Mouse (Mus musculus) MEL (cell line): ENCODE results near the gene Kcne1l. TPM values are rescaled to one million over a fixed set of nuclear protein-coding genes. Genes with fewer than 3 reads are reported as not detected.

Experiments used
- DNase-seq: peaks from one replicate; pipeline ENCODE4 v3.0.0; 2011; ENCODE audit warnings: low read depth, low spot score
- H3K27ac ChIP-seq: 2 replicates; pipeline ENCODE4 v1.5.1; 2012; ENCODE audit warnings: low read depth, mild to moderate bottlenecking, control low read depth, low read length, moderate library complexity; ENCODE audit not compliant: control insufficient read depth
- H3K27me3 ChIP-seq, 2 experiments: fragments of 150-350 bp in 1 of 2; sonication (generic) in 1 of 2; 2 replicates each; pipeline ENCODE4 v1.6.1; 2012; ENCODE audit warnings: low read length in 2 of 2, mild to moderate bottlenecking in 2 of 2, improper control_type of control experiment in 1 of 2, moderate library complexity in 1 of 2; ENCODE audit not compliant: insufficient read depth in 2 of 2, control insufficient read depth in 1 of 2
- H3K36me3 ChIP-seq, 2 experiments: 2 replicates each; pipeline ENCODE4 v1.6.1; 2012 to 2014; ENCODE audit warnings: low read length in 2 of 2, improper control_type of control experiment in 1 of 2, inconsistent platforms in 1 of 2, mild to moderate bottlenecking in 1 of 2; ENCODE audit not compliant: insufficient read depth in 2 of 2, control insufficient read depth in 1 of 2
- H3K4me1 ChIP-seq, 2 experiments: fragments of 150-350 bp in 1 of 2; sonication (generic) in 1 of 2; 2 replicates each; pipeline ENCODE4 v1.6.1; 2012; ENCODE audit warnings: low read length in 2 of 2, improper control_type of control experiment in 1 of 2, mild to moderate bottlenecking in 1 of 2; ENCODE audit not compliant: insufficient read depth in 2 of 2, control insufficient read depth in 1 of 2
- H3K4me3 ChIP-seq, 2 experiments: fragments of 150-350 bp in 1 of 2; sonication (generic) in 1 of 2; 2 replicates each; pipeline ENCODE4 v1.5.1; 2012; ENCODE audit warnings: low read depth in 2 of 2, low read length in 2 of 2, mild to moderate bottlenecking in 2 of 2, moderate library complexity in 2 of 2, control low read depth in 1 of 2, improper control_type of control experiment in 1 of 2; ENCODE audit not compliant: control insufficient read depth in 1 of 2, insufficient read depth in 1 of 2
- H3K79me2 ChIP-seq: 2 replicates; pipeline ENCODE4 v1.6.1; 2012; ENCODE audit warnings: mild to moderate bottlenecking, low read length, moderate library complexity; ENCODE audit not compliant: control insufficient read depth, poor library complexity, insufficient read depth
- H3K9ac ChIP-seq: 2 replicates; pipeline ENCODE4 v1.6.1; 2012; ENCODE audit warnings: low read depth, mild to moderate bottlenecking, control low read depth, low read length, moderate library complexity; ENCODE audit not compliant: control insufficient read depth, poor library complexity, severe bottlenecking
- H3K9me3 ChIP-seq: fragments of 150-350 bp; sonication (generic); replicated peaks from 2 replicates; pipeline ENCODE4 v1.6.1; 2012; ENCODE audit warnings: mild to moderate bottlenecking, low read length, improper control_type of control experiment, moderate library complexity; ENCODE audit not compliant: insufficient read depth
- CHD1 ChIP-seq: IDR thresholded peaks from 2 replicates; pipeline ENCODE4 v1.6.1; 2012; ENCODE audit warnings: low read depth, mild to moderate bottlenecking, inconsistent platforms, low read length, improper control_type of control experiment
- JUND ChIP-seq: IDR thresholded peaks from 2 replicates; pipeline ENCODE4 v1.6.1; 2011; ENCODE audit warnings: low read depth, mild to moderate bottlenecking, improper control_type of control experiment, low read length
- KAT2A ChIP-seq: conservative IDR thresholded peaks from 2 replicates; pipeline ENCODE4 v1.6.1; 2012; ENCODE audit warnings: low read depth, low read length, improper control_type of control experiment, inconsistent platforms
- MYC ChIP-seq: IDR thresholded peaks from 2 replicates; pipeline ENCODE4 v1.6.1; 2011; ENCODE audit warnings: low read depth, mild to moderate bottlenecking, low read length, improper control_type of control experiment, moderate library complexity
- NRF1 ChIP-seq: IDR thresholded peaks from 2 replicates; pipeline ENCODE4 v1.6.1; 2014; ENCODE audit warnings: low read depth, mild to moderate bottlenecking, inconsistent platforms, low read length, improper control_type of control experiment, moderate library complexity; ENCODE audit not compliant: poor library complexity, insufficient read depth, severe bottlenecking
- POLR2AphosphoS2 ChIP-seq: IDR thresholded peaks from 2 replicates; pipeline ENCODE4 v1.6.1; 2011; ENCODE audit warnings: low read length, improper control_type of control experiment
- SIN3A ChIP-seq: IDR thresholded peaks from 2 replicates; pipeline ENCODE4 v1.6.1; 2012; ENCODE audit warnings: low read length, improper control_type of control experiment, inconsistent platforms
- TAL1 ChIP-seq: IDR thresholded peaks from 2 replicates; pipeline ENCODE4 v1.6.1; 2012; ENCODE audit warnings: mild to moderate bottlenecking, inconsistent platforms, low read length, moderate library complexity, mixed read lengths
- TBP ChIP-seq: IDR thresholded peaks from 2 replicates; pipeline ENCODE4 v1.8.0; 2011; ENCODE audit warnings: low read depth, low read length, improper control_type of control experiment
- USF1 ChIP-seq: IDR thresholded peaks from 2 replicates; pipeline ENCODE4 v1.6.1; 2014; ENCODE audit warnings: low read depth, mild to moderate bottlenecking, inconsistent platforms, low read length, improper control_type of control experiment, moderate library complexity
- ZNF384 ChIP-seq: IDR thresholded peaks from 2 replicates; pipeline ENCODE4 v1.6.1; 2012; ENCODE audit warnings: low read depth, mild to moderate bottlenecking, inconsistent platforms, low read length, improper control_type of control experiment
- polyA plus RNA-seq, 2 experiments: library from polyadenylated mRNA; stranded (reverse) in 1 of 2; unstranded in 1 of 2; fragments of >175 nt in 1 of 2; fragments of >200 nt in 1 of 2; gene quantifications; 2 replicates each; pipeline versions ENCODE4 v1.2.1 to v1.2.4; 2012; ENCODE audit warnings: low replicate concordance in 2 of 2, low read depth in 1 of 2; ENCODE audit not compliant: insufficient read length in 2 of 2, insufficient read depth in 1 of 2, missing spikeins in 1 of 2
- total RNA-seq: library from RNA; depleted of rRNA; stranded (reverse); fragments of 300-350 nt; gene quantifications from 2 replicates; pipeline ENCODE4 v1.2.3, GENCODE M21; 2012; rRNA removed

Gene Kcne1l
- total RNA-seq (not detected in 2 replicates), polyA plus RNA-seq (not detected)

DNA sequence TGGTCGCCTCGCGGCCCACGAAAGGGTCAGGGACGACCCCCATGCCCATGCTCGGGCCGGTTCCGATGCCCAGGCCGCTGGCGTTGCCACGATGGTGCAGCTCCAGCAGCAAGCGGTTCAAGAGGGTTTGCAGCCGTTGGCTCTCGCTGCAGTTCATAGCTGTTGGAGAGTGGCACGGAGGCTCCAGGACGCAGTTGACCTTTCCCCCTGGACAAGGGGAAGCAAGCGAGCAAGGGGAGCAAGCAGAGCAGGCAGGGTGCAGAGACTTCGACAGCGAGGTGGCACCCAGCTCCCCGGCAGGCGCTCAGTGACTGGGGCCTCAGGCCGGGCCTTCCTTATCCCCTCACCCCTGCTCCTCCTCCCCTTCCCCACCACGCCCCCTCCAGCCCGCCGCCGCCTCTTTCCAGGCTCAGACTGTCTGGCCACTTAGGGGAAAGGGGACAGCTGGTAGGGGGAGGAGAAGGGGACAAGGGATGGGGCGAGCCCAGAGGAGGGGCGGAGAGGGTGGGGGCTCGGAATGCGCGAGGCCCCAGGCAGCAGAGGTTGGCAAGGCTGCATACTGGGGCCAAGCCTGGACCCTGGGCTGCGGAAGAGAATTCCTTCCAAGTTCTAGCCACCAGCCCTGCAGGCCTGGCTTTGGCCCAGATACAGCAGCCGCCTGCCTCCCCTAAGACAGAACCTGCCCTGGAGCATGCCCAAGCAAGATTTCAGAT is at the start of gene Kcne1l:
Kcne1l (minus strand) TSS at position 426 of the 713 bp plus-strand sequence.
- Histone ChIP-seq H3K9ac (no peak within 1 kb of the TSS), H3K27ac (no peak within 1 kb of the TSS), H3K79me2 (no peaks in the 10 kb centered on the region), H3K36me3 (no peaks in the 10 kb centered on the region), H3K9me3 (no peaks in the 10 kb centered on the region), H3K4me3 (no peak within 1 kb of the TSS), H3K27me3 (peaks cover 6 to 7% of the 10 kb centered on the region in 2 experiments)
- no peak for TF ChIP-seq TBP
- TF ChIP-seq POLR2AphosphoS2 = no peak
- TF ChIP-seq USF1 = no peak
- TF ChIP-seq ZNF384 = no peak
- TF ChIP-seq, all 39 proteins: peak for 0
- DNase-seq = no peak
- no peaks in the 10 kb centered on the region for H3K4me1 ChIP-seq

- Histone ChIP-seq H3K4me3 (no peak overlapping the region), H3K4me1 (no peaks in the 10 kb centered on the region), H3K79me2 (no peaks in the 10 kb centered on the region), H3K9ac (no peak overlapping the region), H3K27ac (no peak overlapping the region), H3K27me3 (no peaks in the 10 kb centered on the region), H3K36me3 (peaks cover 0 to 26% of the 10 kb centered on the region in 2 experiments; a peak in 2 of 4 replicates), H3K9me3 (no peaks in the 10 kb centered on the region)
- TF ChIP-seq TAL1 (no peak), ZNF384 (no peak), JUND (no peak), NRF1 (no peak), KAT2A (no peak), MYC (no peak), CHD1 (no peak)
- no peak for DNase-seq
Measured at GRCm38 (mm10) chrX:142336207-142336606, 30.1 kb upstream of the Kcne1l start.

DNA sequence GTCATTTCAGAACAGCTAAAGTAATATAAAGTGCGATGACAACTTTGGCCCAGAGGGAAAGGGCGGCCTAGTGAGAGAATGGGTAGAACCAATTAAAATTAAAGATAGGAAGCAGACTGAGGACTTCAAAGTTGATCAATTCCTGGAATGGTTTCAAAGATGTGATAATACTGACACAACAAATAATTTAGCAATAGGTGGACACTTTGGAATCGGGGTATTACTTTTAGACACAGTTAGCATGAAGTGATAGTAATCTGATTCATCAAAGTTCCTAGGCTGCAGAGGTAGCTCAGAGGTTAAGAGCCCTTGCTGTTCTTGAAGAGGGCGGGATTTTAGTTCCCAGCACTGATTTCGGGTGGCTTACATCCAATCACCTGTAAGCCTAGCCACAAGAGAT is 29.4 kb upstream of the Kcne1l start:
- no peak overlapping the region for H3K9ac ChIP-seq
- H3K27ac ChIP-seq = no peak overlapping the region
- no peak for TF ChIP-seq ZNF384
- TF ChIP-seq SIN3A = no peak
- no peak overlapping the region for H3K4me3 ChIP-seq
- H3K4me1 ChIP-seq = no peaks in the 10 kb centered on the region
- peaks cover 0 to 20% of the 10 kb centered on the region in 2 experiments; a peak in 2 of 4 replicates for H3K36me3 ChIP-seq
- no peaks in the 10 kb centered on the region for H3K27me3 ChIP-seq
- no peak for DNase-seq
- no peaks in the 10 kb centered on the region for H3K9me3 ChIP-seq
- no peaks in the 10 kb centered on the region for H3K79me2 ChIP-seq
